Mouse (Mus musculus): ENCODE measurements around the gene Ncapd3. TPM values are rescaled to one million over a fixed set of nuclear protein-coding genes. Genes with fewer than 3 reads are reported as not detected.

Ncapd3 gene
- polyA plus RNA-seq, 1 experiment from 2014 or later: 17.7 TPM

GRCm38 (mm10) chr9:26998669-26999460, 31.1 kb upstream of the Ncapd3 start:
- Histone ChIP-seq H3K36me3 (replicated peaks; ENCODE audit: control insufficient read depth, insufficient read depth) (peaks cover 6% of the 10 kb centered on the region), H3K4me2 (replicated peaks) (peak overlapping the region; percentile 88), H3K4me1 (replicated peaks; ENCODE audit: control insufficient read depth, insufficient read depth, low read length) (peaks cover 17% of the 10 kb centered on the region), H3K9me3 (ENCODE audit: control insufficient read depth, low read length) (no peaks in the 10 kb centered on the region), H3K9ac (peak overlapping the region; percentile 86), H3K27me3 (ENCODE audit: control insufficient read depth, insufficient read depth, low read length) (no peaks in the 10 kb centered on the region), H3K4me3 (replicated peaks; ENCODE audit: low read length) (peak overlapping the region; percentile 77), H3K27ac (peak overlapping the region; percentile 74)
- WGBS: 4% methylated on average over 29 of the region's 29 CpGs
- DNase-seq (ENCODE audit: low spot score) (peak; percentile 44), ATAC-seq (ENCODE audit: low FRiP score) (peak; percentile 77)

- Histone ChIP-seq H3K9ac (peak within 1 kb of the TSS; percentile 86), H3K9me3 (ENCODE audit: control insufficient read depth, low read length) (no peaks in the 10 kb centered on the region), H3K27me3 (ENCODE audit: control insufficient read depth, insufficient read depth, low read length) (no peaks in the 10 kb centered on the region), H3K4me1 (replicated peaks; ENCODE audit: control insufficient read depth, insufficient read depth, low read length) (peaks cover 17% of the 10 kb centered on the region), H3K36me3 (replicated peaks; ENCODE audit: control insufficient read depth, insufficient read depth) (peaks cover 15% of the 10 kb centered on the region), H3K4me3 (replicated peaks; ENCODE audit: low read length) (peak within 1 kb of the TSS; percentile 77), H3K4me2 (replicated peaks) (peak within 1 kb of the TSS; percentile 88), H3K27ac (peak within 1 kb of the TSS; percentile 75)
- 1% methylated on average over 35 of the region's 35 CpGs for WGBS
- ATAC-seq (ENCODE audit: low FRiP score): peak; percentile 99
- DNase-seq (ENCODE audit: low spot score): peak; percentile 95
Measured at GRCm38 (mm10) chr9:26999461-27000395, 30.2 kb upstream of the Ncapd3 start, which contains the start of the genes Acad8 and Thyn1. Acad8 (minus strand) TSS chr9:26999566. Thyn1 (plus strand) TSS chr9:26999710.

GRCm38 (mm10) chr9:27005231-27005630, 24.7 kb upstream of the Ncapd3 start:
- WGBS: 85% methylated on average over 3 of the region's 3 CpGs
- H3K36me3 ChIP-seq (replicated peaks; ENCODE audit: control insufficient read depth, insufficient read depth): peaks cover 70% of the 10 kb centered on the region
- no peaks in the 10 kb centered on the region for H3K9me3 ChIP-seq (ENCODE audit: control insufficient read depth, low read length)
- H3K4me3 ChIP-seq (replicated peaks; ENCODE audit: low read length): no peak overlapping the region
- no peaks in the 10 kb centered on the region for H3K27me3 ChIP-seq (ENCODE audit: control insufficient read depth, insufficient read depth, low read length)
- no peak for DNase-seq (ENCODE audit: low spot score)
- no peak overlapping the region for H3K4me2 ChIP-seq (replicated peaks)
- peaks cover 15% of the 10 kb centered on the region for H3K4me1 ChIP-seq (replicated peaks; ENCODE audit: control insufficient read depth, insufficient read depth, low read length)
- no peak for ATAC-seq (ENCODE audit: low FRiP score)
- no peak overlapping the region; the same call in 1 of the 2 replicates for H3K27ac ChIP-seq
- no peak overlapping the region for H3K9ac ChIP-seq

GRCm38 (mm10) chr9:27005933-27006332, 24.0 kb upstream of the Ncapd3 start:
- Histone ChIP-seq H3K9me3 (ENCODE audit: control insufficient read depth, low read length) (no peaks in the 10 kb centered on the region), H3K4me1 (replicated peaks; ENCODE audit: control insufficient read depth, insufficient read depth, low read length) (peaks cover 8% of the 10 kb centered on the region), H3K27me3 (ENCODE audit: control insufficient read depth, insufficient read depth, low read length) (no peaks in the 10 kb centered on the region), H3K27ac (no peak overlapping the region), H3K9ac (no peak overlapping the region), H3K36me3 (replicated peaks; ENCODE audit: control insufficient read depth, insufficient read depth) (peaks cover 75% of the 10 kb centered on the region), H3K4me2 (replicated peaks) (no peak overlapping the region), H3K4me3 (replicated peaks; ENCODE audit: low read length) (no peak overlapping the region)
- DNase-seq (ENCODE audit: low spot score) (no peak), ATAC-seq (ENCODE audit: low FRiP score) (no peak)
- 65% methylated on average over 1 of the region's 1 CpGs for WGBS

GRCm38 (mm10) chr9:27006866-27007265, 23.1 kb upstream of the Ncapd3 start:
- Histone ChIP-seq H3K9ac (no peak overlapping the region), H3K27ac (no peak overlapping the region)

GRCm38 (mm10) chr9:27009231-27009630, 20.7 kb upstream of the Ncapd3 start:
- peaks cover 98% of the 10 kb centered on the region for H3K36me3 ChIP-seq (replicated peaks; ENCODE audit: control insufficient read depth, insufficient read depth)
- no peaks in the 10 kb centered on the region for H3K4me1 ChIP-seq (replicated peaks; ENCODE audit: control insufficient read depth, insufficient read depth, low read length)
- 90% methylated on average over 5 of the region's 5 CpGs for WGBS
- no peak for ATAC-seq (ENCODE audit: low FRiP score)
- no peak overlapping the region for H3K4me3 ChIP-seq (replicated peaks; ENCODE audit: low read length)
- DNase-seq (ENCODE audit: low spot score): no peak
- H3K27ac ChIP-seq: no peak overlapping the region
- H3K27me3 ChIP-seq (ENCODE audit: control insufficient read depth, insufficient read depth, low read length): no peaks in the 10 kb centered on the region
- H3K9me3 ChIP-seq (ENCODE audit: control insufficient read depth, low read length): no peaks in the 10 kb centered on the region
- no peak overlapping the region for H3K9ac ChIP-seq
- H3K4me2 ChIP-seq (replicated peaks): no peak overlapping the region

More at GRCm38 (mm10) chr9:27006866-27007265, 23.1 kb upstream of the Ncapd3 start:
- H3K9me3 ChIP-seq (ENCODE audit: control insufficient read depth, low read length): no peaks in the 10 kb centered on the region
- 91% methylated on average over 5 of the region's 5 CpGs for WGBS
- peaks cover 84% of the 10 kb centered on the region for H3K36me3 ChIP-seq (replicated peaks; ENCODE audit: control insufficient read depth, insufficient read depth)
- no peak for DNase-seq (ENCODE audit: low spot score)
- no peaks in the 10 kb centered on the region for H3K27me3 ChIP-seq (ENCODE audit: control insufficient read depth, insufficient read depth, low read length)
- no peak for ATAC-seq (ENCODE audit: low FRiP score)
- no peaks in the 10 kb centered on the region for H3K4me1 ChIP-seq (replicated peaks; ENCODE audit: control insufficient read depth, insufficient read depth, low read length)
- no peak overlapping the region for H3K4me2 ChIP-seq (replicated peaks)
- H3K4me3 ChIP-seq (replicated peaks; ENCODE audit: low read length): no peak overlapping the region

- Histone ChIP-seq H3K9me3 (ENCODE audit: control insufficient read depth, low read length) (no peaks in the 10 kb centered on the region), H3K4me1 (replicated peaks; ENCODE audit: control insufficient read depth, insufficient read depth, low read length) (no peaks in the 10 kb centered on the region), H3K27me3 (ENCODE audit: control insufficient read depth, insufficient read depth, low read length) (no peaks in the 10 kb centered on the region), H3K9ac (no peak overlapping the region), H3K36me3 (replicated peaks; ENCODE audit: control insufficient read depth, insufficient read depth) (peaks cover 98% of the 10 kb centered on the region), H3K27ac (no peak overlapping the region), H3K4me2 (replicated peaks) (no peak overlapping the region), H3K4me3 (replicated peaks; ENCODE audit: low read length) (no peak overlapping the region)
- 93% methylated on average over 4 of the region's 4 CpGs for WGBS
- ATAC-seq (ENCODE audit: low FRiP score) (no peak), DNase-seq (ENCODE audit: low spot score) (no peak)
Measured at GRCm38 (mm10) chr9:27011572-27011971, 18.4 kb upstream of the Ncapd3 start.

- WGBS: 95% methylated on average over 10 of the region's 10 CpGs
- H3K27ac ChIP-seq: no peak overlapping the region
- no peaks in the 10 kb centered on the region for H3K9me3 ChIP-seq (ENCODE audit: control insufficient read depth, low read length)
- ATAC-seq (ENCODE audit: low FRiP score): no peak
- DNase-seq (ENCODE audit: low spot score): no peak
- no peak overlapping the region for H3K4me3 ChIP-seq (replicated peaks; ENCODE audit: low read length)
- H3K4me2 ChIP-seq (replicated peaks): no peak overlapping the region
- no peaks in the 10 kb centered on the region for H3K4me1 ChIP-seq (replicated peaks; ENCODE audit: control insufficient read depth, insufficient read depth, low read length)
- H3K27me3 ChIP-seq (ENCODE audit: control insufficient read depth, insufficient read depth, low read length): no peaks in the 10 kb centered on the region
- H3K36me3 ChIP-seq (replicated peaks; ENCODE audit: control insufficient read depth, insufficient read depth): peaks cover 67% of the 10 kb centered on the region
- no peak overlapping the region for H3K9ac ChIP-seq
Measured at GRCm38 (mm10) chr9:27018961-27019360, 11.0 kb upstream of the Ncapd3 start.

GRCm38 (mm10) chr9:27023681-27024080, 6.3 kb upstream of the Ncapd3 start:
- Histone ChIP-seq H3K9me3 (ENCODE audit: control insufficient read depth, low read length) (no peaks in the 10 kb centered on the region), H3K9ac (no peak overlapping the region), H3K27ac (no peak overlapping the region), H3K27me3 (ENCODE audit: control insufficient read depth, insufficient read depth, low read length) (no peaks in the 10 kb centered on the region), H3K36me3 (replicated peaks; ENCODE audit: control insufficient read depth, insufficient read depth) (peaks cover 38% of the 10 kb centered on the region), H3K4me3 (replicated peaks; ENCODE audit: low read length) (no peak overlapping the region), H3K4me1 (replicated peaks; ENCODE audit: control insufficient read depth, insufficient read depth, low read length) (peaks cover 26% of the 10 kb centered on the region), H3K4me2 (replicated peaks) (no peak overlapping the region)
- ATAC-seq (ENCODE audit: low FRiP score): no peak
- 90% methylated on average over 4 of the region's 4 CpGs for WGBS
- no peak for DNase-seq (ENCODE audit: low spot score)
